Mouse (Mus musculus) C2C12 (cell line): ENCODE measurements around the gene Hmgcs2. TPM values are rescaled to one million over a fixed set of nuclear protein-coding genes. Genes with fewer than 3 reads are reported as not detected.
A peak's percentile ranks its signal among the peaks of the same experiment; 100 is the strongest.

Experiments used
- H3K27me3 ChIP-seq: one replicate; pipeline ENCODE4 v1.6.1; 2011; ENCODE audit not compliant: control insufficient read depth, insufficient read depth, insufficient read length
- H3K36me3 ChIP-seq: one replicate; pipeline ENCODE4 v1.6.1; 2011; ENCODE audit not compliant: control insufficient read depth, insufficient read depth
- H3K4me3 ChIP-seq: one replicate; pipeline ENCODE4 v1.5.1; 2011; ENCODE audit warnings: mild to moderate bottlenecking, control low read depth; ENCODE audit not compliant: poor library complexity, insufficient read depth, severe bottlenecking
- H3K79me2 ChIP-seq: one replicate; pipeline ENCODE4 v1.6.1; 2011; ENCODE audit not compliant: control insufficient read depth, insufficient read depth
- H3K79me3 ChIP-seq: one replicate; pipeline ENCODE4 v1.6.1; 2011; ENCODE audit warnings: low read depth, control low read depth
- H3ac ChIP-seq: one replicate; pipeline ENCODE3; 2011; ENCODE audit warnings: low read depth; ENCODE audit not compliant: control insufficient read depth, insufficient read length
- CEBPB ChIP-seq: IDR thresholded peaks from one replicate; pipeline ENCODE4 v1.6.1; 2011; ENCODE audit warnings: low read depth, mild to moderate bottlenecking, control low read depth, moderate library complexity
- CTCF ChIP-seq: IDR thresholded peaks from one replicate; pipeline ENCODE4 v1.5.1; 2011; ENCODE audit not compliant: control insufficient read depth, insufficient read depth, insufficient read length
- FOSL1 ChIP-seq: IDR thresholded peaks from one replicate; pipeline ENCODE4 v1.8.0; 2011; ENCODE audit warnings: mild to moderate bottlenecking, low read length; ENCODE audit not compliant: poor library complexity, insufficient read depth, severe bottlenecking
- MAX ChIP-seq: IDR thresholded peaks from one replicate; pipeline ENCODE4 v1.6.1; 2011; ENCODE audit warnings: mild to moderate bottlenecking, control low read depth
- MYOD1 ChIP-seq: IDR thresholded peaks from one replicate; pipeline ENCODE4 v1.6.1; 2011; ENCODE audit warnings: low read depth; ENCODE audit not compliant: control insufficient read depth, insufficient read length
- MYOG ChIP-seq: IDR thresholded peaks from one replicate; pipeline ENCODE4 v1.6.1; 2011; ENCODE audit not compliant: control insufficient read depth, insufficient read length; ENCODE audit errors: extremely low read depth
- USF1 ChIP-seq: IDR thresholded peaks from one replicate; pipeline ENCODE4 v1.6.1; 2011; ENCODE audit warnings: low read depth, mild to moderate bottlenecking, control low read depth, moderate library complexity
- polyA plus RNA-seq: library from polyadenylated mRNA; unstranded; fragments of >200 nt; fragmentation: generic; extraction: Trizol; gene quantifications from one replicate; pipeline ENCODE4 v1.2.1, GENCODE M21; 2012; ENCODE audit warnings: missing spikeins

Hmgcs2 gene
- polyA plus RNA-seq, 1 experiment, result 0.01 TPM

- no peak for TF ChIP-seq CTCF
- TF ChIP-seq MYOG, result no peak
- no peak for TF ChIP-seq USF1
- no peak for TF ChIP-seq MYOD1
- no peak for TF ChIP-seq FOSL1
- no peak for TF ChIP-seq CEBPB
- Histone ChIP-seq H3K79me3 (no peaks in the 10 kb centered on the region), H3K27me3 (no peaks in the 10 kb centered on the region), H3ac (no peak overlapping the region), H3K79me2 (no peaks in the 10 kb centered on the region), H3K4me3 (no peak overlapping the region), H3K36me3 (no peaks in the 10 kb centered on the region)
Observed at GRCm38 (mm10) chr3:98348106-98348505, 67.9 kb downstream of the Hmgcs2 start.

DNA sequence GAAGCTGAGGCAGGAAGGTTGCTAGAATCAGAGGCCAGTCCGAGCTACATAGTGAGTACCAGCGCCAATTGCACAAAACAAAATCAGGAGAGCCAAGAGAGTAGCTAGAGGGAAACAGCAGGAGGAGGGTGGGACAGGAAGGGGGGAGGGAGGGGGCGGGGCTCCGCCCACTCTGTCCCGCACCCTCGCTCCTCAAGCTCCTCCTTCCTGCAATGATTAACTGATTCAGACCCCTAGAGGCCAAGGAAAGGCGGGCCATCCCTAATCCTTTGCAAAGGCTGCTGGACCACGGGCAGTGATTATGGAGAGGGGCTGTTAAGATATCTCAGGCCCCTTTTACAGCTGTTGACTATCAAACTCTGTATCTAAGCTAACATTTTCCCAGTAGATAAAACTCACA is 68.5 kb downstream of the Hmgcs2 start:
- H3K79me3 ChIP-seq, result no peaks in the 10 kb centered on the region
- no peaks in the 10 kb centered on the region for H3K36me3 ChIP-seq
- TF ChIP-seq MYOD1 (no peak), FOSL1 (no peak), CTCF (no peak), USF1 (no peak), CEBPB (no peak), MAX (no peak), MYOG (no peak)
- no peak overlapping the region for H3K4me3 ChIP-seq
- H3K27me3 ChIP-seq, result no peaks in the 10 kb centered on the region
- H3K79me2 ChIP-seq, result no peaks in the 10 kb centered on the region
- no peak overlapping the region for H3ac ChIP-seq

GRCm38 (mm10) chr3:98353892-98354291 is 73.7 kb downstream of the Hmgcs2 start:
- Histone ChIP-seq H3K27me3 (no peaks in the 10 kb centered on the region), H3K79me2 (no peaks in the 10 kb centered on the region), H3K4me3 (no peak overlapping the region), H3K79me3 (no peaks in the 10 kb centered on the region), H3K36me3 (no peaks in the 10 kb centered on the region), H3ac (no peak overlapping the region)
- TF ChIP-seq MYOG (no peak), MAX (no peak), CEBPB (no peak), MYOD1 (no peak), FOSL1 (no peak), CTCF (no peak), USF1 (no peak)

DNA sequence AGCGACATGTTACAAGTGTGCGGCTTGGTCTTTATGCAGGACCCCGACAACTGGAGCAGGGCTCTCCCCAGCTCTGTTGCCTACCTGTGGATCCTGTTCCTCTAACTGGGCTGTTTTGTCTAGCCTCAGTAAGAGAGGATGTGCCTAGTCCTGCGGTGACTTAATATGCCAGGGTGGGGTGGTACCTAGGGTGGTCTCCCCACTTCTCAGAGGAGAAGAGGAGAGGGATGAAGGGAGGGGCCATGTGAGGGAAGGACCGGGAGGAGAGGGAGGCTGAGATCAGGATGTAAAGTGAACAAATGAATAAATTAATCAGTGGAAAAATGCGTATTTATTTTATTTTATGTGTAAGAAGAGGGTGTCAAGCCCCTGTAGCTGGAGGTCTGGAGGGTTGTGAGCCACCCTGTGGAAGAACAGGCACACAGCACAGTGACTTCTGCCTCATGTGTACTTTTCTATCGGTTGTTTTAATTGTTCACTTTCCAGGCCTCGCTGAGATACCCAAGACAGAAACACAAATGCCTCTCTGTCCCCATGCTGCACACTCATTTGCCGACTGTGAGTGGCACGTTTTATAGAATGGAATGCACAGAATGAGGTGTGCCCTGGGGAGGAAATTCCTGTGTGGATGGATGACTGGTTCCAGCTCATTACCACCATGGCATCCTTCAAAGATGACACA is 75.2 kb downstream of the Hmgcs2 start:
- Histone ChIP-seq H3K27me3 (no peaks in the 10 kb centered on the region), H3K79me2 (no peaks in the 10 kb centered on the region), H3K36me3 (no peaks in the 10 kb centered on the region), H3K4me3 (no peak overlapping the region), H3ac (no peak overlapping the region), H3K79me3 (no peaks in the 10 kb centered on the region)
- TF ChIP-seq CEBPB (no peak), MYOG (no peak), MYOD1 (no peak), MAX (peak; percentile 86), FOSL1 (peak; percentile 67)

GRCm38 (mm10) chr3:98356026-98356365 is 75.8 kb downstream of the Hmgcs2 start:
- Histone ChIP-seq H3K79me3 (no peaks in the 10 kb centered on the region), H3K4me3 (no peak overlapping the region), H3K79me2 (no peaks in the 10 kb centered on the region), H3ac (peak overlapping the region; percentile 39), H3K27me3 (no peaks in the 10 kb centered on the region), H3K36me3 (no peaks in the 10 kb centered on the region)
- TF ChIP-seq MYOD1 (peak; percentile 95), CTCF (no peak)
